9 mouse cellular contexts compared by ENCODE assay signal in genomic region chr12:37450366-37451156, GRCm38 (mm10).
A peak's percentile ranks its signal among the peaks of the same experiment; 100 is the strongest.
DNase-seq lines count a peak whose midpoint lies in the region; ATAC-seq and TF ChIP-seq lines count a peak whose summit lies in the region.
"Had no signal": no experiment of that assay in that cellular context is flagged by ENCODE, and none has a peak within 500 bp of the region (broad histone marks: within the 10 kb centered on the region; RNA-seq: fewer than 3 reads in every experiment).

No protein-coding gene starts in this region.

- peak; percentile 52 for DNase-seq in urinary bladder, postnatal 25 days (ENCODE audit: low spot score)
- no peak for DNase-seq in urinary bladder, postnatal 4 days (ENCODE audit: low spot score in 2 of 2)
- DNase-seq in c-Kit-positive CD71-positive TER-119-positive erythroid progenitor cells, embryonic 14.5 days (ENCODE audit: low spot score), result peak; percentile 21
- peak; percentile 65 for DNase-seq in kidney, postnatal 14 days
- DNase-seq in liver, postnatal 0 days, result peak; percentile 49
- DNase-seq in retina, postnatal 7 days (ENCODE audit: low read depth, low spot score), result peak; percentile 34

- no peaks in the 10 kb centered on the region for H3K9me3 ChIP-seq in forebrain, embryonic 15.5 days
- H3K9me3 ChIP-seq in liver, postnatal 0 days (ENCODE audit: low read length), result no peaks in the 10 kb centered on the region

- no peak overlapping the region for H3K4me2 ChIP-seq in forebrain, embryonic 15.5 days (replicated peaks)
- H3K4me2 ChIP-seq in liver, postnatal 0 days (ENCODE audit: low read depth, low read length), result no peak overlapping the region

- H3K27me3 ChIP-seq in forebrain, embryonic 15.5 days, result no peaks in the 10 kb centered on the region
- H3K27me3 ChIP-seq in liver, postnatal 0 days (ENCODE audit: insufficient read depth, low read length), result no peaks in the 10 kb centered on the region

- 0 out of 2 replicates have a peak, but pooled peaks cover 3% of the 10 kb centered on the region for H3K4me1 ChIP-seq in forebrain, embryonic 15.5 days
- no peaks in the 10 kb centered on the region for H3K4me1 ChIP-seq in liver, postnatal 0 days (ENCODE audit: insufficient read depth)

- H3K4me3 ChIP-seq in forebrain, embryonic 15.5 days, result no peak overlapping the region
- H3K4me3 ChIP-seq in liver, postnatal 0 days (ENCODE audit: low read depth, low read length), result no peak overlapping the region
- H3K4me3 ChIP-seq: myocyte had no signal

- H3K27ac ChIP-seq in forebrain, embryonic 15.5 days (replicated peaks), result no peak overlapping the region
- H3K27ac ChIP-seq in liver, postnatal 0 days (ENCODE audit: low read depth), result no peak overlapping the region

- no peak overlapping the region for H3K9ac ChIP-seq in forebrain, embryonic 15.5 days (replicated peaks)
- no peak overlapping the region for H3K9ac ChIP-seq in liver, postnatal 0 days (replicated peaks)

- no peaks in the 10 kb centered on the region for H3K36me3 ChIP-seq in forebrain, embryonic 15.5 days
- H3K36me3 ChIP-seq in liver, postnatal 0 days (replicated peaks; ENCODE audit: insufficient read depth, low read length), result no peaks in the 10 kb centered on the region

- TF ChIP-seq EP300 in liver, postnatal 0 days (IDR thresholded peaks at IDR 0.05; ENCODE audit: low read depth), result no peak

- peak; percentile 72 for ATAC-seq in forebrain, embryonic 15.5 days (replicated peaks)
- ATAC-seq in liver, postnatal 0 days, result no peak
- ATAC-seq in granulocyte monocyte progenitor cell, adult 5-6 weeks (replicated peaks; ENCODE audit: poor library complexity, severe bottlenecking), result no peak; the same call in 1 of the 2 replicates

- WGBS in forebrain, embryonic 15.5 days, result 18% methylated on average over 6 of the region's 6 CpGs
- WGBS in liver, postnatal 0 days (ENCODE audit: insufficient replicate concordance), result 15% methylated on average over 6 of the region's 6 CpGs

- TF ChIP-seq CTCF in liver, postnatal 0 days (IDR thresholded peaks at IDR 0.05; ENCODE audit: low read depth), result peak; percentile 78

Comparison
In these comparisons a context has a peak if more than half of its experiments do, and no peak if none do; other contexts are left out.
1. DNase-seq: peak in urinary bladder, postnatal 25 days (single experiment), c-Kit-positive CD71-positive TER-119-positive erythroid progenitor cells, embryonic 14.5 days (single experiment), kidney, postnatal 14 days (single experiment), liver, postnatal 0 days (single experiment) and retina, postnatal 7 days (single experiment); none in urinary bladder, postnatal 4 days (0 of 2).